Mouse (Mus musculus) c-Kit-positive CD71-negative TER-119-negative erythroid progenitor cells, embryonic 14.5 days (primary cell): ENCODE measurements around the gene 1110065P20Rik.

Source experiments
- DNase-seq: peaks from one replicate; pipeline ENCODE4 v3.0.0-alpha.2; 2013; ENCODE audit warnings: low read depth

1110065P20Rik gene

DNA sequence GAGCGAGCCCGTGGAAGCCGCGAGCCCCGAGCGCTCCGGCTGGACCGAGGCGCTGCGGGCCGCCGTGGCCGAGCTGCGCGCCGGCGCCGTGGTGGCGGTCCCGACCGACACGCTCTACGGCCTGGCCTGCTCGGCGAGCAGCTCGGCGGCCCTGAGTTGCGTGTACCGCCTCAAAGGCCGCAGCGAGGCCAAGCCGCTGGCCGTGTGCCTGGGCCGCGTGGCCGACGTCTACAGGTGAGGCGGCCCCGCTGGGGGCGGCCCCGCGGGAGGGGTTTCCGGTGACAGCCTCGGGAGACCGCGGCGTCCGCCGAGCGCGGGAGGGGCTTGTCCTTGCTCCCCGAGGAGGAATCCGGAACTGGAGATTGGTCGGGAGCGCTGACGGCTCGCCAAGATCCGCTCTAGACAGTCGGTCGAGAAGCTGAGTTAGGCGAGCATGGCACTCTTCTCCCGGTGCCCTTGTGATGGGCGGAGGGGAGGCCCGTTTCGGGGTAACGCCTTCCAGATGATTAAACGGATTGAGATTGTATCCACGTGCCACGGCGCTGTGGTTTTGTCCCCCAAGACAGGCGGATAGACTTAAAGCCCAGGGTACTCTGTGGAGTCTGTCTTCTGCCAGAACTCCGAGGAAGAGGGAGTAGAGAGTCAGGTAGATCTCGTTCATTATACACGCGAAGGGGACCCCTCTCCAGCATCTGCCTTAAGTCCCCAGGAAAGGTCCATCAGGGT is at the start of gene 1110065P20Rik:
Gene 1110065P20Rik, minus strand, starts transcription at position 264 of the 726 bp plus-strand sequence.
- peak; percentile 47 for DNase-seq

DNA sequence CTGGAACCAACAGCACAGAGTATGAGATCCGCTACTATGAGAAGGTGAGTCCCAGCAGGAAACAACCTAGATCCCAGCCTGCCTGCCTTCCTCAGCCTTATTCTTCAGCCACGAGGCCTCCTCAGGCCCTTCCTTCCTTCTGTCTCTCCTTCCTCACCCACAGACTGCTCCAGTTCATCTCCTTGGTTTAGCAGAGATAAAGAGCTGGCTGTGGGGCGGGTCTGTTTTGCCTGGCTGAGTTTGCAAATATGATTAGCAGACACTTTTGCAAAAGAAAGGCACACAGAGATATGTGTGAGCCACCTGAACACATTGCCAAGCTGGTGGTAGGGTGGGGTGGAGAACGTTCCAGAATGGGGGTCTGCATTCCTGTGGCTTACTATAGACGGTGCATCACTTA is 48.9 kb upstream of the 1110065P20Rik start:
- no peak for DNase-seq

DNA sequence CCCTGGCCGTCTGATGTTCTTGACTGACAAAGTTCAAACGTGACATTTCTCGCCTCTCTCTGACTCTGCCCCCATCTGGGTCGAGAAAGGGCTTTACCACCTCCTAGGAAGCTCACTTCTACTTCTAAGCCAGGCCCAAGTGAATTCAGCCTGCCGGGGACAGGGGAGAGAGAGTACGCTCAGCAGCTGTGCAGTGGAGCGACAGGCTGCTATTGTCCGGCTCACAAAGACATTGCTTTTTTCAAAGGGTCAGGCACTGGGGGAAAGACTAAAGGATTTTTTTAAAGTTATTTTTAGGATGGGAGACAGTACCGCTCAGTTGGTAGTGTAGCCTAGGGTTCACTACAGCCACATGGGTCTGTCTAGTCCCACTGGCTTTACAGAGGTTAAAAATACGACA is 47.4 kb upstream of the 1110065P20Rik start:
- DNase-seq = no peak

DNA sequence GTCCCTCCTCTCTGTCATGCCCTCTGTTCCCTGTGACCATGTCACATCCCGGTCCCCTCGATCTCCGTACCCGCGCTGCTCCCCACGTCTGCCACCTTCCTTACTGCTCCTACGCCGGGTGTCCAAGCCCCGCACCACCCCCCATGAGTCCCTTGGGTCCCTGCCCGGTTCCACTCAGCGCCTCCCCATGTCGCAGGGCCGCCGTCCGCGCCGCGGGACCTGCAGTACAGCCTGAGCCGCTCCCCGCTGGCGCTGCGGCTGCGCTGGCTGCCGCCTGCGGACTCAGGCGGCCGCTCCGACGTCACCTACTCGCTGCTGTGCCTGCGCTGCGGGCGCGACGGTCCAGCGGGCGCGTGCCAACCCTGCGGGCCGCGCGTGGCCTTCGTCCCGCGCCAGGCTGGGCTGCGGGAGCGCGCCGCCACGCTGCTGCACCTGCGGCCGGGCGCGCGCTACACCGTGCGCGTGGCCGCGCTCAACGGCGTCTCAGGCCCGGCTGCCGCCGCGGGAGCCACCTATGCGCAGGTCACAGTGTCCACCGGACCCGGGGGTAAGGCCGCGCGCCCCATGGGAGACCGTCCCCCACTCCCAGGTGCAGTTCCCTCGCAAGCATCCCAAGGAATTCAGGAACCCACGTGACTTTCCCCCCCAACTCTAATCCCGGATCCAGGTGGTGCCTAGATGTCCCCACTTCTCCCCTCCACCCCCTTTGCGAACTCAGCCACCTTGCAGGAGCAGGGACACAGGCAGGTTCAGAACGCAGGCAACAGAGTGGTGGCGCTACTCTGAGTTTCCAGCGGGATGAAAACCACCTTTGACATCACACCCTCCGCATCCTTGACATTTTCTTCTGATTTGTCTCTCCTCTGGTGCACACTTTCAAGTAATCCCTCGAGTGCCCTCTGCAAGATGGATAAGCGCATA is 43.8 kb upstream of the 1110065P20Rik start:
- no peak for DNase-seq

DNA sequence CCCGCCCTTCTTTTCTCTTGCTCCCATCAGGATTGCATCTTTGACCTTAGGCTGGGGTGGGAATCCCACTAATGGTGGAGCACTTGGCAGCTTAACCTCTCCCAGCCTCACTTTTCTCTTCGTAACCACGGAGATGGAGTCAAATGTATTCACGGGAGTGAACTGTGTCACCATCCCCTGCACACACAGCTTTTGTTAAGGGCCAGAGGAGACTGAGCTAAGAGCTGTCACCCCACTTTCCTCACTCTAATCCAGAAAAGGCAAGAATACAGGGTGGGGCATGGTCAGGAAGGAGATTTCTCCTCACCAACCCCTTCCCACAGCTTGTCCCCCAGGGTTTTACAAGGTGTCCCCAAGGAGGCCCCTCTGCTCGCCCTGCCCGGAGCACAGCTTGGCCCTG is 42.8 kb upstream of the 1110065P20Rik start:
- no peak for DNase-seq

DNA sequence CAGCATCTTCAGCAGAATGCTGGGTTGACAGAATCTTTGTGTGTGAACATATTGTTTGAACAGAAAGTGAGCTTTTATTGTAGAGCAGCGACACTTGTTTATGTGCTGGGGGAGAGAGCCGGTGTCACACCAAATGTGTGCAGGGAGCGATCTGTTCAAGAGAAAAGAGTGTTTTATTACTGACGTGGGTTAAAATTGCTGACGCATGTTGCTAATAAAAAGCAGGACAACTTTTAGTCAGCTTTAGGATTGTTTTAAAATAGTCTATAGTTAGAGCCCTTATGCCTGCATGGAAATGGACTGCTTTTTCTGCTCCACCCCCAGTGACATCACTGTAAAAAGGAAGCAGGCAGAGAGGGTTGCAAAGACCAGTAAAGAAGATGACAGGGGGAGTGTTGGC is 39.8 kb upstream of the 1110065P20Rik start:
- no peak for DNase-seq

DNA sequence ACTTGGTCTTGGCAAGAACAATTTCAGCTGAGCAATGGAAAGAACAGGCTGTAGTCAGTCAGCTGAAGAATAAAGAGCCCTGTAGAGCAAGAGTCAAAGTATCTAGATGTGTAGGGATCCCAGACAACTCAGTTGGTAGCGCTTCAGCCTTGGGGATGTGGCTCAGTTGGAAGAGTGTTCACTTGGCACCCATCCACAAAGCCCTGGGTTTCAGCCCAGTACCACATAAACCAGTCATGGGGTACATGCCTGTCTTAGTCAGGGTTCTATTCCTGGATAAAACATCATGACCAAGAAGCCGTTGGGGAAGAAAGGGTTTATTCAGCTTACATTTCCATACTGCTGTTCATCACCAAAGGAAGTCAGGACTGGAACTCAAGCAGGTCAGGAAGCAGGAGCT is 38.9 kb upstream of the 1110065P20Rik start:
- no peak for DNase-seq

DNA sequence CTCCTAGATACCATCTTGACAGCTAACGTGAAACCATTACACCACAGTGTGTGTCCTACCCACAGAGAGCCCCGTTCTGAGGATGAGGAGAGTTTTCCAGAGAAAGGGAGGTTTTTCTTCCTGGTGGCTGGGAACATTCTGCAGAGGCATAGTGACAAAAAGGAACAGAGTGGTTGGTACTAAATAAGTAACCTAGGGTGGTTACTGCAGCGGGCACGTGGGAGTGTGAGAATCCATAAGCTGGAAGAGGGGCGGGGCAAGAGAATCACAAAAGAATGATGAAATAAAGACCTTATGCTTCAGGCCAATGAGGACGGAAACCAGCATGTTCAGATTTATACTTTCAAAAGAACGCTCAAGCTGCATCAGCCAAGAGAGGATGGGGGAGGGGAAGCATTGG is 37.7 kb upstream of the 1110065P20Rik start:
- no peak for DNase-seq

DNA sequence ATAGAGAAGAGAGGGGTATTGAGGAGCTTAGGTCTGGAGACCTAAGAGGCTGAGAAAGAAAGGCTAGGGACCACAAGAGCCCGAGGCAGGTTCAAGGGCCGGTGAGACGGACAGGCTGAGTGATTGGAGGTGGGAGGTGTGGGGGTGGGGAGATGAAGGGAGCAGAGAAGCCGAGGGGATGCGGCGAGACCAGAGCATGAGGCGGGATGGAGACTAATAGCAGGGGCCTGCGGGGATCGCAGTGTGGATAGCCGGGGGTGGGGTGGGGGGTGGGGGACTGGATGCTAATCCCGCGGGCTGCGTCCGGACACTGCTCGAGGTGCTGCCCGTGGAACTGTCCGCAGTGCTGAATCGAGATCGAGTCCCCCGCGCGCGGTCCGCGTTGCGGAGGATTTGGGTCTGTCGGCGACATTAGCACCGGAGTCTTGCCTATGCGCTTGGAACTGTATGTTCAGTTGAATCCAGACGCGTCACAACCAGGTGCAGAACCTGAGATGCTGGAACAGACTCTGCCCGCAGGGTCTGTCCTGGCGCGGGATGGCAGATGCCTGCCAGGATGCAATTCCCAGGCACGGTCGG is 31.2 kb upstream of the 1110065P20Rik start:
- DNase-seq = no peak

DNA sequence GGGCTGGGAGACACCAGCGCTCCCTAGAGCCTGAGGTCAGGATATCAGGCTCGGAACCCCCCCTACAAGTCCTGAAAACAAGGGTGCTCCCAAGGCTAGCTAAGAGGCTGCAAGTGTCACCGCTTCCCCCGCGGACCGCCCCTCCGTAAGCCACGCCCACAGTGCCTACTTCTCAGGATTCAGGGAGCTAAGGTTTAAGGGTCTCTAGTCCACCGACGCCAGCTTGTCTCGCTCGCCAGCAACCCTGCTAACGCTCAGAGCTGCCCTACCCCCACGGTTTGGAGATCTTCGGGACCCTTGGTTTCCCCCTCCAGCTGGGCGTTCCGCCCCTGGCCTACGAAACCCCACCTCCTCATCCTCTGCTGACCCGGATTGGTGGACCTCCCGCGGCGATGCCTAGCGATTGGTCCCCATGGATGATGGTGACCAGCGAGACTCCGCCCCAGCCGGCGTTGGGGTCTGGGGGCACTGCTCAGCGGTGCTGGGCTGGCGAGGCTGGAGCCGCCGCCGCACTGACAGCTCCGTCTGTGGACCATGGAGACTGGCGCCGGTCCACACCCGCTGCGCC is 30.4 kb upstream of the 1110065P20Rik start:
- DNase-seq = no peak

DNA sequence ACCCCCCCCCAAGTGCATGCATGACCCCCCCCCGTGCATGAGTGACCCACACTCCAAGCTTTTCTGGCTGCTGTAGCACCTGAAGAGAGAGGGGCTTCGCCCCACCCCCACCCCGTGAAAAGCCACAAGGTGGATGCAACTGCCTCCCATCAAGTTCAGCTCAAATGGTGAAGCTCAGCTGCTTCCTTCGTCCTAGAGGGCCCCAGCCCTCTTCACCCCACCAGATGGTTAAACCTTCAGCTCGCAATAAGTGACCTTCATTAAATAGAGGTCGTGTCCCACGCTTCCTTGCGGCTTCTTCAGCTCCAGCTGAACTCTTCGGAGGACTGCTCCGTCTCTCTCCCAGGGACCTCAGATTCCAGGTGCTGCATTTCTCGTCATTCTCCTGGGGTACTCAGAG is 29.6 kb upstream of the 1110065P20Rik start, which contains the start of gene Epha10:
Gene Epha10, plus strand, starts transcription at position 301 of the 400 bp plus-strand sequence.
- no peak for DNase-seq

DNA sequence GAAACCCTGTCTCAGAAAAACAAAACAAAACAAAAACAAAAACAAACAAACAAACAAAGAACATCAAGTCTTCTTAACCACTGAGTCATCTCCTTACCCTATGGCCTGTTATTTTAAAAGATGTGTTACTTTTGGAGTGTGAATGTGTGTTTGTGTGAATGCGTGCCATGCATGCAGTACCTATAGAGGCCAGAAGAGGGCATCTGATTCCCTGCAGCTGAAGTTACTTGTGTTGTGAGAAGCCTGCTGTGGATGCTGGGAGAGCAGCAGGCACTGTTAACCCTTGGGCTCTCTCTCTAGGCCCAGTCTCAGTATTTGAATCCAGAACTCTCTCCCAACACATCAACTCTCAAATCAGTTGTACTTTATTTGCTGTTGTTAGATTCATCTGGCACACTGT is 21.7 kb upstream of the 1110065P20Rik start:
- DNase-seq = no peak

DNA sequence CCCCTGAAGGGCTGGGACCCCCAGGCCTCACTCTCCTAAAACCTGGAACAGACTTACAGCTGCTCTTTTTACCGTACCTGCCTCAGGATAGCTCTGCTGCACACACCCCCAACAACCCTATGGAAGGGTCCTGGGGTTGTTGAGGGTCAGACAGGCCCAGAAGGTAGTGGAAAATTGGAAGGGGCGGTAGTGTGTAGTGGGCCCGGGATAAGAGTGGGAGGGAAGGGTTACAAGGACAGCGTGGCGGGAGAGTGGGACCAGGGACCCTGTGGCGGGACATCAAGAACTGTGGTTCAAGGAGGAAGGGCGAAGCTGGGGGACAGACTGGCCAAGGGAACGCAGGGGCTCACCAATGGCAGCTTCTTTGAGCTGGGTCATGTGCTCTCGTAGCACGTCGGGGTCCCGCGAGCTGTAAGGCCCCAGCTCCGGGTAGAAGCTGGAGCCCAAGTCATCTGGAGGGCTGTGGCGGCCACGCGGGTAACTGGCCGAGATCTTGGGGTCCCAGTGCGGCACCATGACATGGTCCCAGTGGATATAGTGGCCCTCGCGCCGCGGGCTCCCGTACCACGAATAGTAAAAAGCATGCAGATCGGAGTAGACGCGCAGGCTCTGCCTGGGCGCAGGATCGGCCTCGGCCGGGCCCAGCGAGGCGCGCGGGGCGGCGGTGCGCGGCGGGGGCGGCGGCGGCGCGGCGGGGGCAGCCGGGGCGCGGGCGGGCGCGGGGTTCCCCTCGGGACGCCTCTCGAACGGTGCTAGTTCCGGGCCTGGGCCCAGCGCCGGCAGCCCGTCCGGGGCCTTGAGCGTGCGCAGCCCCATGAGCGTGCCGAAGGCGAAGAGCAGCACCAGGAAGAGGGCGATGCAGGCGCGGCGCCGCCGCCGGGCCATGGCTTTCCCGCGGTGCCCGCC is 10.5 kb upstream of the 1110065P20Rik start, which contains the start of gene Maneal:
Gene Maneal, minus strand, starts transcription at position 889 of the 906 bp plus-strand sequence.
- no peak for DNase-seq

DNA sequence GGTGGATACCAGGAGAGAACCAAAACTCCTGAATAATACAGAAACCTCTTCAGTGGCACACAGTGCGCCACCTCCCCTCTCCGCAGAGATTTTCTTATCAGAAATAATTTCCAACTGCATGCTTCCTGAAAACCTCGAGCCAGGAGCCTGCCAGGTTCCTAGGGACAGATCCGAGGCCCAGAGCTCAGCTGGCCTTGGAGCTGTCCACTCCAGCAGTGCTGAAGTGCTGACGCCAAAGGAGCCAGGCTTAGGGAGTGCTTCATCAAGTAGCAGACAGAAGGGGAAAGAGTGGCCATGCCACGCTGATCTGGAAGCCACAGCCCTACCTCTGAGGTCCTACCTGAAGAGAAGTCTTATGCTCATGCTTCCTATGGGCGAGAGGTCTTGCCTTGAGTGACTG is 9.4 kb upstream of the 1110065P20Rik start:
- DNase-seq = peak; percentile 67

DNA sequence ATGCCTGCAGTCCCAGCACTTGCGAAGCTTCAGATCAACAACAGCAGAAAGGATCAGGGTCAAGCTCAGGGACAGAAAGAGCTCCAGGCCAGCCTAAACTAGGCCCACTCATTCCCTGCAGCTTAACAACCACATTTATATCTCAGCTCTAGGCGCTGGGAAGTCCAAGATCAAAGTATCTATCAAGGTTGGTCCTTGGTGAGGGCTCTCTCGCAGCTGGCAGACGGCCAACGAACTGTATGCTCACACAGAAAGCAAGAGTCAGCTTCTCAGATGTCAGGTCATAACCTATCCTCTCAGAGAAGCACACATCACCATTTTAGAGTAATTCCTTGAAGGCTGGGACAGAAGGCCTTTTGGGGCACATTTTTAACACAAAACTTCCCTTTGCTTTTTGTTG is 7.4 kb upstream of the 1110065P20Rik start:
- DNase-seq = no peak

DNA sequence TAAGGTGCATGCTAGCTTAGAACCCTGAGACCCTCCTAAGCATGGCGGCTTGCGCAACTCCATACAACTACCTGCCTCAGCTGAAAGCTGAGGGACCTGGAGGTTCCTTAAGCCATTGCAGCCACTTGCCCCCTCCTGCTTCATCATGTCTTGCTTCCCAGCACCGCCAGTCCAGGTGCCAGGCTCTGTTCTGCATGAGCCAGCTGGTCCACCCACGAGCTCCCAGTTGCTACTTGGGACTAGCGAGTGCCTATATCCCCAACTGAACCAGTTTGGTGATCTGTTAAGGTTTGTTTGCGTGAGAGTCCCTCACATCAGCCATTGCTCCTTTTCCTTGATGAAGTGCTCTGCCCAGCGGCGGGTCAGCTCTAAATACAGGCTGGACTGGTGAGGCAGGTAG is 5.3 kb upstream of the 1110065P20Rik start:
- no peak for DNase-seq

DNA sequence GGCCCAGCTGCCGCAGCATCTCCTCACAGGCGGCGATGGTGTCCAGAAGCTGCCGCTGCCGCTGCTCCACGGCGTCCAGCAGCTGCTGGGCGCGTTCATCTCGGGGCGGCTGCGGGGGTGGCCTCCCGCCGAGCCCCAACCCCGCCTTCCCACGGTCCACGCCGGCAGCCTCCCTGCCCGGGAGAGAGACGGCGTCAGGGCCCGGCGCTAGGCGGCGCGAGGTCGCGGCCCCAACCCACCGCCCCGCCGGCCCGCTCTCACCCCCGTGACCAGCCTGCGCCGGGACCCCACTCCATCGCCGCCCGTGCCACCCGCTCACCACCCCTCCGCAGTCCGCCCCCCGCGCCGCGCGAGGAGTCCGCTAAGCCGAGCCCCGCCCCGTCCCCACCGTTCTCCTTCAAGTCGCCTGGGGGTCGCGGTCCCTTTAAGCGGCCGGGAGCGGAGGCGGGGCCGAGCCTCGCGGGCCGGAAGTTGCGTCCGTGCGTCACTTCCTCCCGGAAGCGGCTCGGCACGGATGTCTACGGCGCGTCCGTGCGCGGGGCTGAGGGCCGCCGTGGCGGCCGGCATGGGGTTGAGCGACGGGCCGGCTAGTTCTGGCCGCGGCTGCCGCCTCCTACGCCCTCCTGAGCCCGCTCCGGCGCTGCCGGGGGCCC is 609 bp downstream of the 1110065P20Rik start, which contains the start of gene Yrdc:
Gene Yrdc, plus strand, starts transcription at position 419 of the 653 bp plus-strand sequence.
- DNase-seq = peak; percentile 84

DNA sequence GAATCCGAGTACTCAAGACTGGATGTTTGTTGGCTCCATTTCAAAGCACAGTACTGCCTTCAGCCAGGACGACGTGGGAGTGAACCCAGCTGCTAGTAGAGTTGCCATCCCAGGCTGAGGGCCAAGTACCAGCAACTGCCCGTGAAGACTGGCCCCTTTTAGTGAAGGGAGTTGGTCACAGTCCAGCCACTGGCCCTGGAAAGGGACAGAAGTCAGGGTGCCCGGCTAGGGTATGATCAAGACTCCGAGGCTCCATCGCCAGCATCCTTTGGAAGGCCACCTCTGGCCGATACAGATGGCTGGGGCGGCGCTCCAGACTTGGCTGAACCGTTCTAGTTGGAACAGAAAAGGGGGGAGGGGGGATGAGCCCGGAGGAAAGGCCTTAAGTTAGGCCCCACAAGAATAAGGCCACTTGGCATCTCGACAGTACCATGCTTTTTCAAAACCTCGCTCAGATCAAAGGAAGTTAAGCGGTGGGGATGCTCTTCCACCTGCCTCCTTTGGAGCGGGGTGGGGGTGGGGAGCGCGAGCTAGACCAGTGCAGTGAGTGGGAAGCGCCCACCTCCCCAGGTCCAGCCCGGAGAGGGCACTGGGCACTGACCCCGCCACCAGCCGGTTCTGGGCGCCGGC is 1.2 kb downstream of the 1110065P20Rik start:
- DNase-seq = no peak

DNA sequence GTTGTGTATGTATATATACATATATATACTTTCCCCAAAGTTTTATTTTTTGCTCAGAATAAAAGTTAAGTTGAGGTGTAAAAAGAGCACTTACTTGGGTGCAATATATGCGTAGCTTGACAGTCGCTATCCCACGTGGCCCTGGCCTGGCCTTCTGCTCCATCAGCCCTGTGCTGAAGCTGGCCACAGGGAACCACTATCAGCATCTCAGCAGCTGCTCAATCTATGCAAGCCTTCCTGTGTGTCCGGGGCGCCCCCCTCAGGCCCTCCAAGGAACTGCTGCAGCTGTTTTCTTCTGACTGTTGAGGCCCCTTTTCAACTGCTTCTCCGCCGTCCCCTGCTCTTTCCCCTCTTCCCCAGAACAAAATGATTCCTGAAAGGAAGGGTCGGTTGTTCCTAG is 3.4 kb downstream of the 1110065P20Rik start:
- peak; percentile 75 for DNase-seq

DNA sequence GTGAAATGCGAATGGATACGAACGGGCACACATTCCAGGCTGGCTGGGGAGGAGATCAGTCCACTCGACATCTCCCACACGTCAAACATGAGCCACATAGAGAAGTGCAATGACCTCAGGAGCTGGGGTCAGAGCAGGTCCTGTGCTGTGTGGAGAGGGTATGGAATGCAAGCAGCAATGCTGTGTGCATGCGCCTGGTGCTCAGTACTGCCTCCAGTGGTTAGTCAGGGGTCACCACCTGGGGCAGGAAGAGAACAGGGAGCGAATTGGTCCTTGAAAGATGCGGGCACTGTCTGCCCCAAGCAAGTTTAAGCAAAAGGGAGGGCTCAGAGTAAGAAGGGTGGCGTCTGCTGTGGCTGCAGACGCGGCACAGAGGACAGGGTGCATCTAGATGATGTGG is 7.5 kb downstream of the 1110065P20Rik start:
- DNase-seq = no peak
